Mouse (Mus musculus) adrenal gland, adult 2 months (tissue): Measurements from ENCODE around the gene Gm20388. TPM values are rescaled to one million over a fixed set of nuclear protein-coding genes. Genes with fewer than 3 reads are reported as not detected.
"Not testable (repeated sequence)": the region's sequence is repeated elsewhere in the genome, so short reads cannot be mapped to it uniquely, and the experiment has no call there.

Experiments used
- DNase-seq: peaks from one replicate; pipeline ENCODE4 v3.0.0; 2021
- polyA plus RNA-seq: library from polyadenylated mRNA; depleted of rRNA; stranded (reverse); fragments of >200 nt; gene quantifications from 2 replicates; pipeline ENCODE4 v1.2.3, GENCODE M21; 2012
- total RNA-seq, 2 experiments: library from RNA; stranded (reverse); gene quantifications; 2 replicates each; pipeline ENCODE4 v1.2.3; 2021

Gene Gm20388
- total and polyA plus RNA-seq, 3 experiments = 5.9 to 50.1 (median 9.9) TPM

GRCm38 (mm10) chr8:120337627-120338026 is 427.0 kb downstream of the Gm20388 start:
- DNase-seq = no peak

- peak; percentile 79 for DNase-seq
Measured at GRCm38 (mm10) chr8:120338678-120339077, 428.0 kb downstream of the Gm20388 start.

GRCm38 (mm10) chr8:120339743-120340142 is 429.1 kb downstream of the Gm20388 start:
- peak; percentile 91 for DNase-seq

GRCm38 (mm10) chr8:120341124-120341523 is 430.5 kb downstream of the Gm20388 start:
- no peak for DNase-seq

GRCm38 (mm10) chr8:120342847-120343548 is 432.4 kb downstream of the Gm20388 start:
- no peak for DNase-seq

DNA sequence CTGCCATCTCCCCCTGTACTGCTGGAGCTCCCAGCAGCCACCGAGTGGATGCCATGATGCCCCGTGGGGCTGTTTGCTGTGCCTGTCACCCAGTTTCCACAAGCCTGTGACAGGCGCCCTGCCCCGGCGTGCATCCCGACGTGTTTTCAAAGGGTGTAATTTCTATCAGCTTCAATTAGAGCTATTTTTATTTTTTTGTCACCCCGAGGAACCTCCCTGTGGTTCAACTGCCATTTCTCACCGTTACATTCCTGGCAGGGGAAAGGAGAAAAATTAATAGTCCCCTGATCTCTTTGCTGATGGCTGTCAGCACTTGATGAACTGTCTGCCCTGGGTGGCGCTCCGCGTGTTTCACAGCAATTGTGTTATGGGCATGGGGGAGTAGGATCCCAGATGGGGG is 432.9 kb downstream of the Gm20388 start:
- DNase-seq = no peak

DNA sequence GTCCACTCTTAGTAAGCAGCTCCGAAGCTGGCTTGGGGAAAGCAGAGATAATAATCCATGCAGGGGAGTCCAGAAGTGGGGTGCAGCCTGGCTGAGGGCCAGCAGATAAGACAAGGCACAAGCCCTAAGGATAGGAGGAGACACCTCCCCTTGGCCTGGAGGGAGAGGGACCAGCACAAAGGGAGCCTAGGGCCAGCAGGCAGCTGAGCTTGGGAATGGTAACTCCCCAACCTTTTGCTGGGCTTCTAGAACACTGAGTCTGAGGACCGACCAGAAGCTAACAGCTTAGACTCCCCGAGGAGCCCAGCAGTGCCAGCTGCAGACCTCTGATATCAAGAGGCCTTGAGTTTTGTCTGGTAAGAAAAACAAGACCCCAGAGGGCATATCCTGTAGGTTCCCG is 433.5 kb downstream of the Gm20388 start:
- DNase-seq = no peak

DNA sequence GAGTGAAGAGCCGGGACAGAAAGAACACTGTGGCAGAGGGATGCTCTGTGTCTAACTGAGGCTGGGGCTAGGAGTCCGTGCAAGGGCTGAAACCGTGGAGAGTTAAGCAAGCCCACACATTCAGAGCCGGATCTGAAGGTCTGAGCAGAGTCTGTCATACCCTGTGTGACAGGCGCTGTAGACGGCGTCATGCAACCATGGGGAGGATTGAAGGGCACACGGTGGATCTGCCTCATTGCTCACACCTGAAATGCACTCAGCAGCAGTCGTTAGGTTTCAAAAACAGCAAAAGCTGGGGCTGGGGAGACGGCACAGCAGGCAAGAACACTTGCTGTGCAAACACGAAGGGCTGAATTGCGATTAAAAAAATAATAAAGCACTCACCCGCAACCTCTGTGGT is 433.9 kb downstream of the Gm20388 start:
- no peak for DNase-seq

- DNase-seq = peak; percentile 47
Measured at GRCm38 (mm10) chr8:120347734-120348341, 437.2 kb downstream of the Gm20388 start.

- DNase-seq = no peak
Measured at GRCm38 (mm10) chr8:120348922-120349321, 438.3 kb downstream of the Gm20388 start.

DNA sequence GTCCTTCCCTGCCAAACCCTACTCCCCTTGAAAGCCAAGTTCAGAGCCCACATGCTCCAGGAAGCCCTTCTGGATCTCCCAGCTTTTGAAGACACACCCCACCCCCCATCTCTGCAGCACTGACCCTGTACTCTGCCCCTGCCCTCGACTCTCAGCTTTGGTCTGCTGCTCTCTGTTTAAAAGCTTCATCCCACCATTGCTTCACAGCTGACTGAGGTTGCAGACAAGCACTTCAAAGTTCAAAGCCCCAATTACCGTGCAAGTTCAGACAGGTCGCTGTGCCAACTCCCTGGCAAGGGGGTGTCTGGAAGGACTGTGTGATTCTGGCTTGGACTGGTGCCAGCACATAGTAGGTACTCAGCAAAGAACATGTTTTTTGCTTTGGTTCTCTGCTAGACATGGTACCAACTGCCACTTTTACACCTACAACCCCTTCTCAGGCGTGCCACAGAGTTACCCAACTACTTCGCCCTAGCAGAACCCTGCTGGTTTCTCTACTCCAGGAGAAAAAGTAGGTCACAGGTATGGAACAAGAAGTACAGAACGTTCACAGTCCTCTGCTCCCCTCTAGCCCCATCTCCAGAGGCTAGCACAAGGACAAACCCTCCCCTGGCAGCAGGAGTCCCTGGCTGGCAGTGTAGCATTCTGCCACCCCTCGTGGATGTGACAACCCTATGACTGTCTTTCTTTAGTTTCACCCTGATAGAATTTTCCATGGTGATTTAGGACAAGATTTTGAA is 440.9 kb downstream of the Gm20388 start:
- no peak for DNase-seq

DNA sequence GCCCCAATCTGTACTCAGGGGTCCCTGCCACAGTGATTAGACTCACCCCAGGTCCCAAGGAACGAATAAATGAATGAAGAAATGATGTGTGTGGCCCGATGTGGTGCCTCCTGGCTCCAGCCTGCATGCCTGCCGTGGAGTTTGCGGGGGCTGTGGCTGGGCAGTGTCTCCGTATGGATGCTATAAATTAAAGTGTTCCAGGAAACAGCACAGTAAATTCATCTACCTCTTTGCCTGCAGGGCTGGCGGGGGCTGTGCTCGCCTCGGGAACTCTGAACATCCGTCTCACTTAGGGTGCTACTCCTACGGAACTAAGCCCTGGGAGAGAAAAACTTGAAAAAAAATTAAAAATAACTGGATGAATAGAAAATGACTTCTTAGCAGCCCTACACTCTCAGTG is 441.5 kb downstream of the Gm20388 start:
- DNase-seq = no peak

DNA sequence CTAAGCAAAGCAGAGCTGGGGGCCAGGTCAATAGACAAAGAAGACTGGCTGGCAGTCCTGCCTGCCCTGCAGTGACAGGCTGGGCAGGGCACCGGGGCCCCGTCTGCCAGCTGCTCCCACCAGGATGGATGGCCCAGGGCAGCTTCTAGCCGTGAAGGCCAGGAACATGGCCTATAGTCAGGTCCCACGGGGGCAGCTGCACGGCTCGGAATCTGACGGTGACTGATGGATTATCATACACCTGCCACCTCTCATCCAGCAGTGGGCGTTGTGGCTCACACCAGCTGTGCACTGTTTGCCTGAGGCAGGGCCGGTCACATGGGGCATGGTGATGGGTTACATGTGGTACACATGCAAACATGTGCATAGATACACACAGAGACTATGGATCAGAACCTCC is 445.4 kb downstream of the Gm20388 start:
- DNase-seq = no peak

DNA sequence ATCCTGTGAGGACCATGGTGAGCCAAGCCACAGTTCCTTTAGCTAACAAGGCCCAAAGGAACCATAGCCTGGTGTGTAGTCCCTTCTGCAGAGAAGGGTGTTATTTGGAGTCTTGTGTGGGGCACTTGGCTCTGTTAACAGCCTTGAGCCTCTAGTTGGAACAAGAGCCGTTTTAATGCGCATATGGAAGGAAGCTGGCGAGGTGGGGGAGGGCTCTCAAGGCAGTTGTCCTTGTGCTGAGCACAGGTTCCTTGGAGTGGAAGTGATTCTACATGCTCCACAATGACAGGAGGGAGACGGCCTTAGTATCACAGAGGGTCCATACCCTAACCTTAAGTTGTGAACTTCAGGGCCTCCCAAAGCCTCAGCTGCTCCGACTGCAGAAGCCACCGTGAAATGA is 446.9 kb downstream of the Gm20388 start:
- DNase-seq = no peak

- DNase-seq = peak; percentile 71
Measured at GRCm38 (mm10) chr8:120361301-120361700, 450.7 kb downstream of the Gm20388 start.

DNA sequence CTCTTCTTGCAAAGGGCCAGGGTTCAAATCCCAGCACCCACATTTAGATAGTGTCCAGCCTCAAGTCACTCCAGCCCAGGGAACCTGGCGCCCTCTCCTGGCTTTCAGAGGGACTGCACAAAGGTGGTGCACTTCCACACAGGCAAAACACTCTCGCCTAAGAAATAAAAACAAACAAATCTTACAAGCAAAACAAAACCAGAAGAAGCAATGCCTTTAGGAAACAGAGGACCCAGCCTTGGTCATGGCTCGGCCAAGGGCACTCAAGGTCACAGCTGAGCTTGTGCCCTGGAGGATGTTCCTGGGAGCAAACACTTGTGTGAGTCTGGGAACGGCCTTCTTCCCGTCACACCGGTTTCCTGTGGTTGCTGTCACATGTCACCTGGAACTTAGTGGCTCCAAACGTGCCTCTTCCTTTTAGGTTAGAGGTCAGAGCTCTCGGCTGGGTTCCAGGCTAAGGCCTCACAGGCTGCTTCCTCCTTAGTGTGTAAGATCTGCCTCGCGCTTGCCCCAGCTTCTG is 453.0 kb downstream of the Gm20388 start:
- DNase-seq = peak; percentile 80

- no peak for DNase-seq
Measured at GRCm38 (mm10) chr8:120364093-120364725, 453.6 kb downstream of the Gm20388 start.

- DNase-seq = no peak
Measured at GRCm38 (mm10) chr8:120366840-120367239, 456.2 kb downstream of the Gm20388 start.

- DNase-seq = not testable (repeated sequence)
Measured at GRCm38 (mm10) chr8:120368191-120368590, 457.6 kb downstream of the Gm20388 start.

DNA sequence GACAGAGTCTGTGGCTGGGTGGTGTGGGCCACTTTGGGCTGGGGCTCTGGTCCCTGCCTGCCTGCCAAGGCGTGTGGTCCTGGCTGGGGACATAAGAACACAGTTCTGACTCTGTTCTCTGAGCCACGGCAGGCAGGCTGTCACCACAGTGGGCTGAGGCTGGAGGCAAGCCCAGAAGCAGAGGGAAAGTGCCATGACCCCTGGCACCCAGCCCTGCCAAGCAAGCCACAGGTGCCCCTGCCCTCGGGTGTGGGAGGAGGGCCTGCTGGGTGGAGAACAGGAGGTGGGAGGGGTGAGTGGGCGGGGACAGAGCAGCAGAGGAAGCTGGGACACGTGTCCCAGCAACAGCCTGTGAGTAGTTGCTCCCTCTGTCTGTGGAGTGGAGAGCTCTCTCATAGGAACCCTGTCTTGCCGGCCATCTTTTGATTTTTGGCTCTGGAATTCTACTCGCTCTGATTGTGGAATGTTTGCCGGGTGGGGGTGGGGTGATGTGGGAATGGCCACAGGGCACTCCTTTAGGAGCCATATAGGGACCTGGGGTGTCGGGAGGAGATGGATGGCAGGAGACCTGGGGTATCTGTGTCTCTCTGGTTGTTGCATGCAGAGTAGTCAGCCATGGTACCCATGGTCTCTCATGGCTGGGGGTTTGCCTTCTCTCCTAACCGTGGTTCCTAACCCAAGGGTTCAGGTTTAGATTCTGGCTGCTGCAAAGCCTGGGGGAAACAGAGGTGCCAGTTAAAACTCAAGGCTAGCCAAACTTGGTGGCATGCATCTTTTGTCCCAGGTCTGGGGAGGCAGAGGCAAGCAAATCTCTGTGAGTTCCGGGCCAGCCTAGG is 458.4 kb downstream of the Gm20388 start:
- peak; percentile 96 for DNase-seq

GRCm38 (mm10) chr8:120369956-120370355 is 459.3 kb downstream of the Gm20388 start:
- DNase-seq = peak; percentile 72
